Mouse (Mus musculus) lung, postnatal 0 days (tissue): Measurements from ENCODE around the gene Wdtc1.

ENCODE experiments used
- CTCF ChIP-seq: IDR thresholded peaks from 2 replicates; pipeline ENCODE4 v1.5.1; 2016; ENCODE audit warnings: antibody characterized with exemption, mild to moderate bottlenecking
- EP300 ChIP-seq: IDR thresholded peaks from 2 replicates; pipeline ENCODE4 v1.6.1; 2016; ENCODE audit warnings: antibody characterized with exemption, mild to moderate bottlenecking, control low read depth

GRCm38 (mm10) chr4:133381141-133381540, 27.9 kb upstream of the Wdtc1 start:
- TF ChIP-seq CTCF (no peak), EP300 (no peak)
